Mouse (Mus musculus) neural tube, embryonic 12.5 days (tissue): Measurements from ENCODE around the gene Rasip1. TPM values are rescaled to one million over a fixed set of nuclear protein-coding genes. Genes with fewer than 3 reads are reported as not detected.

Experiments used
- ATAC-seq: fragments of 200-750 bp; cut with Nextera tagmentation; 2 replicates; pipeline ENCODE4 v1.8.0; 2017; ENCODE audit warnings: low read depth, mild to moderate bottlenecking, moderate TSS enrichment, moderate library complexity; ENCODE audit not compliant: low FRiP score
- H3K27ac ChIP-seq: fragments of 300-500 bp; sonication (generic); 2 replicates; pipeline ENCODE4 v1.5.1; 2016
- H3K27me3 ChIP-seq: fragments of 300-500 bp; sonication (generic); replicated peaks from 2 replicates; pipeline ENCODE4 v1.6.1; 2016; ENCODE audit warnings: mild to moderate bottlenecking
- H3K36me3 ChIP-seq: fragments of 300-500 bp; sonication (generic); 2 replicates; pipeline ENCODE4 v1.6.1; 2016; ENCODE audit warnings: mild to moderate bottlenecking
- H3K4me1 ChIP-seq: fragments of 300-500 bp; sonication (generic); 2 replicates; pipeline ENCODE4 v1.6.1; 2016
- H3K4me2 ChIP-seq: fragments of 300-500 bp; sonication (generic); replicated peaks from 2 replicates; pipeline ENCODE4 v1.6.1; 2016; ENCODE audit warnings: mild to moderate bottlenecking
- H3K4me3 ChIP-seq: fragments of 300-500 bp; sonication (generic); 2 replicates; pipeline ENCODE4 v1.5.1; 2016
- H3K9ac ChIP-seq: fragments of 300-500 bp; sonication (generic); 2 replicates; pipeline ENCODE4 v1.6.1; 2016; ENCODE audit warnings: mild to moderate bottlenecking
- H3K9me3 ChIP-seq: fragments of 300-500 bp; sonication (generic); 2 replicates; pipeline ENCODE4 v1.6.1; 2016; ENCODE audit warnings: mild to moderate bottlenecking
- WGBS: fragments of 180-500 bp; shearing (Covaris S2); methylation state at CpG from one replicate; pipeline ENCODE4 v1.1.7; 2016; 5-methylcytosine and 5-hydroxymethylcytosine counted together
- polyA plus RNA-seq: library from polyadenylated mRNA; unstranded; fragments of >200 nt; fragmentation: Nextera tagmentation; extraction: Ambion mirVana; gene quantifications from 2 replicates; pipeline ENCODE4 v1.2.1, GENCODE M21; 2016

Rasip1 gene
- 16.5 and 16.8 TPM in 2 replicates for polyA plus RNA-seq

GRCm38 (mm10) chr7:45627261-45627660 is at the start of gene Rasip1:
Rasip1 (plus strand) TSS chr7:45627488.
- H3K4me2 ChIP-seq: peak within 1 kb of the TSS; percentile 97
- H3K27ac ChIP-seq: peak within 1 kb of the TSS; percentile 75
- ATAC-seq: no peak
- H3K4me3 ChIP-seq: peak within 1 kb of the TSS; percentile 55
- WGBS: 84% methylated on average over 9 of the region's 9 CpGs
- H3K9ac ChIP-seq: peak within 1 kb of the TSS; percentile 83
- peaks cover 9% of the 10 kb centered on the region for H3K4me1 ChIP-seq
- no peaks in the 10 kb centered on the region for H3K36me3 ChIP-seq
- peaks cover 20% of the 10 kb centered on the region for H3K27me3 ChIP-seq
- no peaks in the 10 kb centered on the region for H3K9me3 ChIP-seq

- Histone ChIP-seq H3K36me3 (peaks cover 15% of the 10 kb centered on the region), H3K9me3 (no peaks in the 10 kb centered on the region), H3K4me3 (no peak overlapping the region), H3K27ac (no peak overlapping the region), H3K9ac (no peak overlapping the region), H3K4me1 (no peaks in the 10 kb centered on the region), H3K4me2 (no peak overlapping the region), H3K27me3 (no peaks in the 10 kb centered on the region)
- WGBS: 91% methylated on average over 6 of the region's 6 CpGs
- ATAC-seq: no peak
Observed at GRCm38 (mm10) chr7:45585923-45586322, 41.4 kb upstream of the Rasip1 start.

- Histone ChIP-seq H3K4me1 (no peaks in the 10 kb centered on the region), H3K36me3 (peaks cover 15% of the 10 kb centered on the region), H3K9ac (no peak overlapping the region), H3K9me3 (no peaks in the 10 kb centered on the region), H3K27ac (no peak overlapping the region), H3K4me3 (no peak overlapping the region), H3K4me2 (no peak overlapping the region), H3K27me3 (no peaks in the 10 kb centered on the region)
- no peak for ATAC-seq
- WGBS: 93% methylated on average over 23 of the region's 23 CpGs
Observed at GRCm38 (mm10) chr7:45587631-45588592, 39.4 kb upstream of the Rasip1 start.

GRCm38 (mm10) chr7:45589173-45589572 is 38.1 kb upstream of the Rasip1 start:
- Histone ChIP-seq H3K9me3 (no peaks in the 10 kb centered on the region), H3K27me3 (no peaks in the 10 kb centered on the region), H3K4me1 (no peaks in the 10 kb centered on the region), H3K4me3 (peak overlapping the region; percentile 21), H3K27ac (no peak overlapping the region), H3K36me3 (peaks cover 15% of the 10 kb centered on the region), H3K9ac (0 out of 2 replicates have a peak overlapping the region, but pooled peaks have one; percentile 14), H3K4me2 (peak overlapping the region; percentile 59)
- 5% methylated on average over 19 of the region's 19 CpGs for WGBS
- peak; percentile 97 for ATAC-seq

GRCm38 (mm10) chr7:45589898-45590297 is 37.4 kb upstream of the Rasip1 start:
- no peaks in the 10 kb centered on the region for H3K27me3 ChIP-seq
- no peak overlapping the region for H3K4me3 ChIP-seq
- WGBS: 97% methylated on average over 5 of the region's 5 CpGs
- ATAC-seq: no peak
- no peak overlapping the region for H3K9ac ChIP-seq
- no peak overlapping the region for H3K27ac ChIP-seq
- H3K36me3 ChIP-seq: peaks cover 11% of the 10 kb centered on the region
- no peaks in the 10 kb centered on the region for H3K9me3 ChIP-seq
- H3K4me1 ChIP-seq: no peaks in the 10 kb centered on the region
- 0 out of 2 replicates have a peak overlapping the region, but pooled peaks have one; percentile 59 for H3K4me2 ChIP-seq

- Histone ChIP-seq H3K27me3 (no peaks in the 10 kb centered on the region), H3K4me3 (no peak overlapping the region), H3K9me3 (no peaks in the 10 kb centered on the region), H3K9ac (no peak overlapping the region), H3K27ac (no peak overlapping the region), H3K36me3 (peaks cover 2% of the 10 kb centered on the region; the same call in 1 of the 2 replicates), H3K4me1 (no peaks in the 10 kb centered on the region), H3K4me2 (no peak overlapping the region)
- 65% methylated on average over 3 of the region's 3 CpGs for WGBS
- no peak for ATAC-seq
Observed at GRCm38 (mm10) chr7:45590874-45591273, 36.4 kb upstream of the Rasip1 start.

GRCm38 (mm10) chr7:45591880-45592279 is 35.4 kb upstream of the Rasip1 start:
- 82% methylated on average over 7 of the region's 7 CpGs for WGBS

GRCm38 (mm10) chr7:45593118-45593815 is 34.0 kb upstream of the Rasip1 start:
- ATAC-seq: no peak

More at GRCm38 (mm10) chr7:45591880-45592279, 35.4 kb upstream of the Rasip1 start:
- H3K27ac ChIP-seq: no peak overlapping the region
- H3K4me1 ChIP-seq: no peaks in the 10 kb centered on the region
- ATAC-seq: no peak
- H3K9me3 ChIP-seq: no peaks in the 10 kb centered on the region
- H3K9ac ChIP-seq: no peak overlapping the region
- H3K36me3 ChIP-seq: no peaks in the 10 kb centered on the region
- H3K4me3 ChIP-seq: no peak overlapping the region
- no peak overlapping the region for H3K4me2 ChIP-seq
- H3K27me3 ChIP-seq: no peaks in the 10 kb centered on the region

GRCm38 (mm10) chr7:45595176-45595575 is 32.1 kb upstream of the Rasip1 start:
- no peak overlapping the region for H3K4me3 ChIP-seq
- no peak for ATAC-seq
- H3K36me3 ChIP-seq: no peaks in the 10 kb centered on the region
- no peaks in the 10 kb centered on the region for H3K27me3 ChIP-seq
- H3K4me2 ChIP-seq: no peak overlapping the region
- 82% methylated on average over 4 of the region's 4 CpGs for WGBS
- no peaks in the 10 kb centered on the region for H3K4me1 ChIP-seq
- no peaks in the 10 kb centered on the region for H3K9me3 ChIP-seq
- no peak overlapping the region for H3K27ac ChIP-seq
- no peak overlapping the region for H3K9ac ChIP-seq

More at GRCm38 (mm10) chr7:45593118-45593815, 34.0 kb upstream of the Rasip1 start:
- 29% methylated on average over 10 of the region's 10 CpGs for WGBS
- Histone ChIP-seq H3K4me3 (no peak overlapping the region), H3K27ac (no peak overlapping the region), H3K36me3 (no peaks in the 10 kb centered on the region), H3K9ac (no peak overlapping the region), H3K9me3 (no peaks in the 10 kb centered on the region), H3K4me1 (no peaks in the 10 kb centered on the region), H3K4me2 (no peak overlapping the region), H3K27me3 (no peaks in the 10 kb centered on the region)

GRCm38 (mm10) chr7:45596107-45596506 is 31.2 kb upstream of the Rasip1 start:
- no peak overlapping the region for H3K27ac ChIP-seq
- H3K4me2 ChIP-seq: no peak overlapping the region
- H3K9me3 ChIP-seq: no peaks in the 10 kb centered on the region
- H3K27me3 ChIP-seq: no peaks in the 10 kb centered on the region
- no peaks in the 10 kb centered on the region for H3K36me3 ChIP-seq
- no peak overlapping the region for H3K4me3 ChIP-seq
- no peaks in the 10 kb centered on the region for H3K4me1 ChIP-seq
- WGBS: 86% methylated on average over 1 of the region's 1 CpGs
- no peak for ATAC-seq
- no peak overlapping the region for H3K9ac ChIP-seq

- no peak overlapping the region for H3K27ac ChIP-seq
- H3K4me2 ChIP-seq: no peak overlapping the region
- H3K9ac ChIP-seq: no peak overlapping the region
- no peaks in the 10 kb centered on the region for H3K4me1 ChIP-seq
- no peaks in the 10 kb centered on the region for H3K27me3 ChIP-seq
- no peaks in the 10 kb centered on the region for H3K36me3 ChIP-seq
- no peak for ATAC-seq
- H3K4me3 ChIP-seq: no peak overlapping the region
- WGBS: 84% methylated on average over 5 of the region's 5 CpGs
- H3K9me3 ChIP-seq: no peaks in the 10 kb centered on the region
Observed at GRCm38 (mm10) chr7:45597013-45597412, 30.3 kb upstream of the Rasip1 start.

GRCm38 (mm10) chr7:45597527-45597926 is 29.8 kb upstream of the Rasip1 start:
- H3K4me2 ChIP-seq: no peak overlapping the region
- WGBS: 90% methylated on average over 6 of the region's 6 CpGs
- H3K4me3 ChIP-seq: no peak overlapping the region
- no peaks in the 10 kb centered on the region for H3K27me3 ChIP-seq
- no peak for ATAC-seq
- no peak overlapping the region for H3K27ac ChIP-seq
- H3K9me3 ChIP-seq: no peaks in the 10 kb centered on the region
- no peak overlapping the region for H3K9ac ChIP-seq
- no peaks in the 10 kb centered on the region for H3K36me3 ChIP-seq
- H3K4me1 ChIP-seq: no peaks in the 10 kb centered on the region
